Mouse (Mus musculus) kidney, adult 2 months (tissue): ENCODE measurements at regions not wholly inside any gene's neighbourhood (a gene's known extent, or its start where the extent isn't known, plus 50 kb on each side); places are given as distances from the start of the nearest gene placed in this dataset.

Experiments
- CTCF ChIP-seq: fragments of 200-500 bp; conservative IDR thresholded peaks from 2 replicates; pipeline ENCODE4 v1.5.1; 2011; ENCODE audit warnings: low read depth, mild to moderate bottlenecking, control low read depth, low read length, moderate library complexity, mixed read lengths; ENCODE audit not compliant: insufficient read depth, insufficient read length
- POLR2A ChIP-seq: fragments of 200-500 bp; IDR thresholded peaks from one replicate; pipeline ENCODE4 v1.6.1; 2011; ENCODE audit warnings: low read depth, low read length, control low read depth

DNA sequence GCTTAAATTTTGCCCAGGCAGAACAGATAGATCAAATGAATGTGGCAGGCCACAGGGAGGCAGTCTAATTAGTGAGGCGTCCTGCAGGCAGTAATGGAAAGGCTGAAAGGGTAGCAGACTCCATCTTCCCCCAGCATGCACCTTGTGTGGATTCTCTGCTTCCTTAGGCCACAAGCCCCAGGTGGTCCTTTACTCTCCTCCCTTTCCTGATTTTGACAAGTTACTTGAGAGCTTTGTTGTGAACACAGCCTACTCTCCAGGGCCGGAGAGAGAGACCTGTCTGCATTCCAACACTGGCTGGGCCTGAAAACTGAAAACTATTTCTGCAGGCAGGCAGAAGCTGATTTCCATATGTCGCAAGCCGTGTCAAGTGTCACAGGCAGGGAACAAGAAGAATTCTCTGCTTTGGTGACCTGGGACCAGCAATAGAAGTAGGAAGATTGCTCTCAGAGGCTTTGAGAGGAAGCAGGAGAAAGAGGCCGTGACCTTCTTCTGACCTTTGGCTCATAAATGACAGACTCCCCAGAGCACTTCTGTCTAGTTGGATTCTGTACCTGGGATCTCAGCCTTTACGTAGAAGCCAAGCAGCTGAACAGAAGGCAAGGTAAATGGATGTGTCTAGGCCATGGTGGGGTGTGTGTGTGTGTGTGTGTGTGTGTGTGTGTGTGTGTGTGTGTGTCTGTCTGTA, 619.2 kb upstream of the Cdh5 start:
- TF ChIP-seq CTCF (no peak), POLR2A (no peak)
